Mouse (Mus musculus): Measurements from ENCODE around the gene Gm31371. TPM values are rescaled to one million over a fixed set of nuclear protein-coding genes. Genes with fewer than 3 reads are reported as not detected.
"Not testable (repeated sequence)": the region's sequence is repeated elsewhere in the genome, so short reads cannot be mapped to it uniquely, and the experiment has no call there.

Gene Gm31371
- polyA plus RNA-seq, 1 experiment from 2014 or later, result not detected

DNA sequence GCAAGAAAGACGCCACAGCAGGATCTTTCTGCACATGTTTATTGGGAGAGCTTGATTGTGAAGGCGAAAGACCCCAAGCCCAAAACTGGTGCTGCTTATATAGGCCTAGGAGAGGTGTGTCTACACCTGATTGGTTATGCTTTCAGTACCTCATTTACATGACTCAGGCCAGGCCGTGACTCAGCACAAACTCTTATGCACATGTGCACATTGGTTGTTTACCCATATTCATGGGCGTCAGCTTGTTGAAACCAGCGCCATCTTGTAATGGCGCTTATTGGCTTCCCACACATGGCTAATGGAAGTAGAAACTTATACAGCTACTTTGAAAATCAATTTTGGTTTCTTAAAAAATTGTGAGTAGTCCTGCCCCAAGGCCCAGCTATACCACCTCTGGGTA is 72.0 kb downstream of the Gm31371 start:
- not testable (repeated sequence) for H3K27me3 ChIP-seq (ENCODE audit: insufficient read depth, low read length); H3K9ac ChIP-seq (ENCODE audit: low read depth, low read length); H3K27ac ChIP-seq; H3K4me3 ChIP-seq (replicated peaks; ENCODE audit: low read depth, low read length); ATAC-seq (replicated peaks; ENCODE audit: low FRiP score, low read depth); H3K9me3 ChIP-seq (replicated peaks; ENCODE audit: low read length); DNase-seq (ENCODE audit: low spot score); H3K4me2 ChIP-seq (ENCODE audit: low read length); H3K4me1 ChIP-seq (replicated peaks; ENCODE audit: insufficient read depth, low read length); H3K36me3 ChIP-seq (ENCODE audit: insufficient read depth, low read length)
- 92% methylated on average over 6 of the region's 6 CpGs for WGBS

Other genes starting within 250 kb of the Gm31371 start
- not detected in 2 replicates for gene 4930467E23Rik, start 173.8 kb upstream of the Gm31371 start, polyA plus RNA-seq (2015; fragmentation: Nextera tagmentation; extraction: Ambion mirVana)